Comparison of ENCODE assay signal across 8 mouse cellular contexts in the genomic region with DNA sequence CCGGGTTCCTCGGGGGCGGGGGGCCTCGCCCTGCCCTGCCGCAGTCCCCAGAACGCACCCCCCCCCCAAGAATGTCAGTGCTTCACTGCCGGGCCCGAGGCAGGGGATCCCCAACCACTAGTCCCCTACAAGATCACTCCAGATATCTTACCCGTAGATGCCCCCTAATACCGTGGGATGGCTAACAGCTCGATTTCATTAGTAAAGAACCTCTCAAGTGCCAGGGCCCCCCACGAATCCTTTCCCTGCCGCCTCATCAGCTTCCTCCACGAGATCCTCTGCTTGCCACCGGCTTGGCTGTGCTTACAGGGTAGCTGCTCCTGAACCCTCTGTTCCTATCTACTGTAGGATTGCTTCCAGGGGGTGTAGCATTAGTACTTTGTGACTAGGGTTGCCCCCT. TPM values are rescaled to one million over a fixed set of nuclear protein-coding genes. Genes with fewer than 3 reads are reported as not detected.
DNase-seq lines count a peak whose midpoint lies in the region; ATAC-seq and TF ChIP-seq lines count a peak whose summit lies in the region.

No protein-coding gene starts in this region.

- peak overlapping the region; percentile 90 for H3K4me3 ChIP-seq in heart, embryonic 11.5 days (ENCODE audit: low read depth, low read length)
- H3K4me3 ChIP-seq in C2C12 (ENCODE audit: insufficient read depth, poor library complexity, severe bottlenecking): peak overlapping the region; percentile 69
- peak overlapping the region; percentile 81 for H3K4me3 ChIP-seq in embryonic facial prominence, embryonic 11.5 days (ENCODE audit: low read depth, low read length)
- H3K4me3 ChIP-seq in limb, embryonic 12.5 days (replicated peaks): peak overlapping the region; percentile 84
- H3K4me3 ChIP-seq in olfactory bulb, adult 2 months (ENCODE audit: insufficient read depth, low read depth, low read length): peak overlapping the region; percentile 82

- H3K79me2 ChIP-seq in C2C12 (ENCODE audit: control insufficient read depth, insufficient read depth): peaks cover 63% of the 10 kb centered on the region

- H3K4me1 ChIP-seq in heart, embryonic 11.5 days (ENCODE audit: control insufficient read depth, insufficient read depth, low read length): peaks cover 11% of the 10 kb centered on the region; the same call in 1 of the 2 replicates
- no peaks in the 10 kb centered on the region for H3K4me1 ChIP-seq in embryonic facial prominence, embryonic 11.5 days (ENCODE audit: control insufficient read depth, insufficient read depth, low read length)
- peaks cover 23% of the 10 kb centered on the region for H3K4me1 ChIP-seq in limb, embryonic 12.5 days (replicated peaks)
- H3K4me1 ChIP-seq in olfactory bulb, adult 2 months (ENCODE audit: control insufficient read depth, insufficient read depth, low read length): no peaks in the 10 kb centered on the region; the same call in 1 of the 2 replicates

- peak overlapping the region; percentile 91 for H3ac ChIP-seq in C2C12 (ENCODE audit: control insufficient read depth, insufficient read length, low read depth)

- peaks cover 10% of the 10 kb centered on the region for H3K36me3 ChIP-seq in heart, embryonic 11.5 days (ENCODE audit: control insufficient read depth, insufficient read depth, low read length)
- peaks cover 43% of the 10 kb centered on the region for H3K36me3 ChIP-seq in C2C12 (ENCODE audit: control insufficient read depth, insufficient read depth)
- peaks cover 3% of the 10 kb centered on the region for H3K36me3 ChIP-seq in embryonic facial prominence, embryonic 11.5 days (replicated peaks; ENCODE audit: control insufficient read depth, insufficient read depth, low read depth, low read length)
- H3K36me3 ChIP-seq in limb, embryonic 12.5 days: peaks cover 51% of the 10 kb centered on the region

- no peak for DNase-seq in heart, postnatal 25 days (ENCODE audit: low spot score)
- peak; percentile 28 for DNase-seq in embryonic facial prominence, embryonic 11.5 days (ENCODE audit: low spot score)
- no peak for DNase-seq in thymus, postnatal 36 days
- DNase-seq in left cerebral cortex, adult 11 months (ENCODE audit: low spot score): no peak

- no peaks in the 10 kb centered on the region for H3K27me3 ChIP-seq in heart, embryonic 11.5 days (ENCODE audit: control insufficient read depth, insufficient read depth, low read length)
- H3K27me3 ChIP-seq in C2C12 (ENCODE audit: control insufficient read depth, insufficient read depth, insufficient read length): no peaks in the 10 kb centered on the region
- no peaks in the 10 kb centered on the region for H3K27me3 ChIP-seq in embryonic facial prominence, embryonic 11.5 days (ENCODE audit: control insufficient read depth, insufficient read depth, low read length)
- H3K27me3 ChIP-seq in limb, embryonic 12.5 days: no peaks in the 10 kb centered on the region

- no peaks in the 10 kb centered on the region for H3K9me3 ChIP-seq in heart, embryonic 11.5 days (replicated peaks; ENCODE audit: control insufficient read depth, low read length)
- no peaks in the 10 kb centered on the region for H3K9me3 ChIP-seq in embryonic facial prominence, embryonic 11.5 days (replicated peaks; ENCODE audit: control insufficient read depth, low read length)
- no peaks in the 10 kb centered on the region for H3K9me3 ChIP-seq in limb, embryonic 12.5 days

- TF ChIP-seq CTCF in C2C12 (IDR thresholded peaks at IDR 0.05; ENCODE audit: control insufficient read depth, insufficient read depth, insufficient read length): no peak
- no peak for TF ChIP-seq CTCF in olfactory bulb, adult 2 months (IDR thresholded peaks at IDR 0.05; ENCODE audit: insufficient read depth, low read depth, low read length)

- ATAC-seq in heart, embryonic 11.5 days (replicated peaks; ENCODE audit: insufficient number of reproducible peaks, low FRiP score, low TSS enrichment): peak; percentile 11
- peak; percentile 1; the same call in 1 of the 2 replicates for ATAC-seq in embryonic facial prominence, embryonic 11.5 days (replicated peaks; ENCODE audit: insufficient number of reproducible peaks, low FRiP score, low TSS enrichment, low read depth)
- ATAC-seq in limb, embryonic 12.5 days (ENCODE audit: insufficient number of reproducible peaks, insufficient read depth, low FRiP score, low TSS enrichment, low read depth): no peak; the same call in 1 of the 2 replicates

- under 1% methylated on average over 13 of the region's 15 CpGs for WGBS in heart, embryonic 11.5 days (ENCODE audit: insufficient replicate concordance)
- under 1% methylated on average over 13 of the region's 15 CpGs for WGBS in embryonic facial prominence, embryonic 11.5 days
- WGBS in limb, embryonic 12.5 days: under 1% methylated on average over 15 of the region's 15 CpGs
- under 1% methylated on average over 15 of the region's 15 CpGs for WGBS in olfactory bulb, adult 2 months

- peak overlapping the region; percentile 83 for H3K4me2 ChIP-seq in heart, embryonic 11.5 days
- peak overlapping the region; percentile 73 for H3K4me2 ChIP-seq in embryonic facial prominence, embryonic 11.5 days (ENCODE audit: low read depth, low read length)
- H3K4me2 ChIP-seq in limb, embryonic 12.5 days: peak overlapping the region; percentile 87

- intact Hi-C loops in heart, postnatal 25 days (cut with DNase I): loop anchor here (2.0 kb wide), 1 partner anchor 34 kb away; no protein-coding TSS in a partner anchor

- no peak for TF ChIP-seq POLR2A in olfactory bulb, adult 2 months (IDR thresholded peaks at IDR 0.05; ENCODE audit: insufficient read depth, low read depth, low read length)

- H3K27ac ChIP-seq in heart, embryonic 11.5 days (ENCODE audit: low read depth, low read length): peak overlapping the region; percentile 96
- H3K27ac ChIP-seq in embryonic facial prominence, embryonic 11.5 days (replicated peaks; ENCODE audit: low read depth, low read length): peak overlapping the region; percentile 94
- H3K27ac ChIP-seq in limb, embryonic 12.5 days: peak overlapping the region; percentile 98
- peak overlapping the region; percentile 48; the same call in 1 of the 2 replicates for H3K27ac ChIP-seq in olfactory bulb, adult 2 months (ENCODE audit: insufficient read depth, low read depth, low read length)

- peaks cover 42% of the 10 kb centered on the region for H3K79me3 ChIP-seq in C2C12 (ENCODE audit: low read depth)

- H3K9ac ChIP-seq in heart, embryonic 11.5 days (ENCODE audit: low read depth, low read length): peak overlapping the region; percentile 98
- peak overlapping the region; percentile 96 for H3K9ac ChIP-seq in embryonic facial prominence, embryonic 11.5 days (replicated peaks; ENCODE audit: low read length)
- H3K9ac ChIP-seq in limb, embryonic 12.5 days (replicated peaks): peak overlapping the region; percentile 93

TF ChIP-seq in C2C12, 6 proteins besides CTCF, POLR2A, EP300 and RAD21 (continues in another document):
- TF ChIP-seq FOSL1 (IDR thresholded peaks at IDR 0.05; ENCODE audit: insufficient read depth, low read length, poor library complexity, severe bottlenecking) (no peak), USF1 (IDR thresholded peaks at IDR 0.05; ENCODE audit: low read depth) (no peak), MYOG (IDR thresholded peaks at IDR 0.05; ENCODE audit: control insufficient read depth, extremely low read depth, insufficient read length) (no peak), MAX (IDR thresholded peaks at IDR 0.05) (no peak)

RNA-seq across cellular contexts. Expression of gene Ccdc106, which starts 0.3 kb away (rescaled TPM):
- polyA plus RNA-seq in heart, embryonic 11.5 days (2014; fragmentation: Nextera tagmentation; extraction: Ambion mirVana): 1.5 and 2.9 TPM in 2 replicates
- total RNA-seq in heart, postnatal 25 days (2021): under 1 TPM; 0.28 to 0.31 TPM
- 0.34 TPM for polyA plus RNA-seq in C2C12 (2012; fragmentation: generic; extraction: Trizol)
- 14.9 and 15.1 TPM in 2 replicates for polyA plus RNA-seq in embryonic facial prominence, embryonic 11.5 days (2014; fragmentation: Nextera tagmentation; extraction: Ambion mirVana)
- 27.3 and 27.5 TPM in 2 replicates for polyA plus RNA-seq in limb, embryonic 12.5 days (2016; fragmentation: Nextera tagmentation; extraction: Ambion mirVana)
- polyA plus RNA-seq in olfactory bulb, adult 2 months (2012; ENCODE audit: insufficient read depth, insufficient read length, low replicate concordance, missing spikeins): not detected in 2 replicates

RNA-seq across cellular contexts. Expression of gene Zfp865, which starts 0.5 kb away (rescaled TPM):
- 3.4 and 5.5 TPM in 2 replicates for polyA plus RNA-seq in heart, embryonic 11.5 days (2014; fragmentation: Nextera tagmentation; extraction: Ambion mirVana)
- total RNA-seq in heart, postnatal 25 days (2021): 10 to 100 TPM; 12.8 to 15.4 TPM
- polyA plus RNA-seq in C2C12 (2012; fragmentation: generic; extraction: Trizol): 16.5 TPM
- 4.5 and 5.9 TPM in 2 replicates for polyA plus RNA-seq in embryonic facial prominence, embryonic 11.5 days (2014; fragmentation: Nextera tagmentation; extraction: Ambion mirVana)
- 7.0 and 8.1 TPM in 2 replicates for polyA plus RNA-seq in limb, embryonic 12.5 days (2016; fragmentation: Nextera tagmentation; extraction: Ambion mirVana)
- not detected in 2 replicates for polyA plus RNA-seq in olfactory bulb, adult 2 months (2012; ENCODE audit: insufficient read depth, insufficient read length, low replicate concordance, missing spikeins)

RNA-seq across cellular contexts. Expression of gene Gm44973, which starts 5.4 kb away (rescaled TPM):
- 0.89 TPM in 1 of 2 replicates, not detected in the other for polyA plus RNA-seq in heart, embryonic 11.5 days (2014; fragmentation: Nextera tagmentation; extraction: Ambion mirVana)
- total RNA-seq in heart, postnatal 25 days (2021): not detected
- not detected for polyA plus RNA-seq in C2C12 (2012; fragmentation: generic; extraction: Trizol)
- polyA plus RNA-seq in embryonic facial prominence, embryonic 11.5 days (2014; fragmentation: Nextera tagmentation; extraction: Ambion mirVana): 0.59 TPM in 1 of 2 replicates, not detected in the other
- polyA plus RNA-seq in limb, embryonic 12.5 days (2016; fragmentation: Nextera tagmentation; extraction: Ambion mirVana): 1.2 TPM in 1 of 2 replicates, not detected in the other
- not detected in 2 replicates for polyA plus RNA-seq in olfactory bulb, adult 2 months (2012; ENCODE audit: insufficient read depth, insufficient read length, low replicate concordance, missing spikeins)

RNA-seq across cellular contexts. Expression of gene Fiz1, which starts 6.2 kb away (rescaled TPM):
- 25.5 and 25.9 TPM in 2 replicates for polyA plus RNA-seq in heart, embryonic 11.5 days (2014; fragmentation: Nextera tagmentation; extraction: Ambion mirVana)
- total RNA-seq in heart, postnatal 25 days (2021): 10 to 100 TPM; 13.6 to 24.2 TPM
- polyA plus RNA-seq in C2C12 (2012; fragmentation: generic; extraction: Trizol): 30.6 TPM
- 42.5 and 43.0 TPM in 2 replicates for polyA plus RNA-seq in embryonic facial prominence, embryonic 11.5 days (2014; fragmentation: Nextera tagmentation; extraction: Ambion mirVana)
- 57.9 and 58.9 TPM in 2 replicates for polyA plus RNA-seq in limb, embryonic 12.5 days (2016; fragmentation: Nextera tagmentation; extraction: Ambion mirVana)
- polyA plus RNA-seq in olfactory bulb, adult 2 months (2012; ENCODE audit: insufficient read depth, insufficient read length, low replicate concordance, missing spikeins): not detected in 2 replicates

RNA-seq across cellular contexts. Expression of gene Zfp524, which starts 6.5 kb away (rescaled TPM):
- 10.2 and 11.0 TPM in 2 replicates for polyA plus RNA-seq in heart, embryonic 11.5 days (2014; fragmentation: Nextera tagmentation; extraction: Ambion mirVana)
- total RNA-seq in heart, postnatal 25 days (2021): 1 to 10 TPM; 8.7 to 9.0 TPM
- polyA plus RNA-seq in C2C12 (2012; fragmentation: generic; extraction: Trizol): 12.9 TPM
- 7.5 and 9.4 TPM in 2 replicates for polyA plus RNA-seq in embryonic facial prominence, embryonic 11.5 days (2014; fragmentation: Nextera tagmentation; extraction: Ambion mirVana)
- 7.1 and 7.8 TPM in 2 replicates for polyA plus RNA-seq in limb, embryonic 12.5 days (2016; fragmentation: Nextera tagmentation; extraction: Ambion mirVana)
- not detected in 2 replicates for polyA plus RNA-seq in olfactory bulb, adult 2 months (2012; ENCODE audit: insufficient read depth, insufficient read length, low replicate concordance, missing spikeins)

Comparison
In these comparisons a context has a peak if more than half of its experiments do, and no peak if none do; other contexts are left out.
1. H3K27ac ChIP-seq: peak in every context shown above with its lines; median percentile 98 in limb, embryonic 12.5 days; 96 in heart, embryonic 11.5 days; 94 in embryonic facial prominence, embryonic 11.5 days; 48 in olfactory bulb, adult 2 months.